Mouse (Mus musculus): ENCODE measurements around the gene Ggnbp2. TPM values are rescaled to one million over a fixed set of nuclear protein-coding genes. Genes with fewer than 3 reads are reported as not detected.

Ggnbp2 gene
- polyA plus RNA-seq (2015; fragmentation: Nextera tagmentation; extraction: Ambion mirVana), result 52.2 and 60.3 TPM in 2 replicates

DNA sequence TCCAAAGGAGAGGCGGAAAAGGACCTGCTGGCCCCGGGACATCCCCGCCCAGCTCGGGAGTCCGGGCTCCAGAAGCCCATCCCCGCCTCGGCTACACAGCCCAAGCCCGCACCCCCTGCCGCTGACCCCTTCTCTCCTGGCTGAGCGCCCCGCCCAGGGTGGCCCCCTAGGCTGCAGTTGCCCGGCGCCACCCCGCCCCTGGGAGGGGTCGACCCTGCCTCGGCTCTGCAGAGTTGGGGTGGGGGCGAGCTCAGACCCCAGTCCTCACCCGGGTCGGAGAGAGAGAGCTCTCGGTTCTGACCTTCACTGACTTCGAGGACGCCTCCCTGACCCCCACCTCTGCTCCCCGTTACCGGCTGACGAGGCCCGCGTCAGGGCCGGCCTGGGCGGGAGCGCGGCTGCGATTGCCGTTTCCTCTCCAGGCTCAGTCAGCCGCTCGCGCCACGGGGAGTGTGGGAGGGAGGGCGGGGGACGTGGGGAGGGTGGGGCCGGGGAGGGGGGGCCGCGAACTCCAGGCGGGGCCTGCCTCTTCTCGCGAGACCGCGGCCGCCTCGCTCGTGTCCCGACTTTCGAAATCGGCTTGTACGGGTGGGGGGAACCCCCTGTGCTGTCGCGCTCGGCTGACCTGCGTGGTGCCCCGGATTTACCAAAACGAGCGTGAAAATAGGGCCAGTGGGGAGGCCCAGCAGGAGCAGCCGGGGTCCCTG lies at the start of gene Ggnbp2:
Gene Ggnbp2, minus strand, starts transcription at position 481 of the 707 bp plus-strand sequence.
- ATAC-seq (ENCODE audit: insufficient read depth, low FRiP score), result peak; percentile 90
- H3K4me3 ChIP-seq (replicated peaks; ENCODE audit: low read length), result peak within 1 kb of the TSS; percentile 97
- peak within 1 kb of the TSS; percentile 90 for H3K4me2 ChIP-seq (ENCODE audit: low read depth, low read length)
- WGBS, result under 1% methylated on average over 50 of the region's 62 CpGs
- H3K9me3 ChIP-seq (replicated peaks; ENCODE audit: control insufficient read depth, low read length), result no peaks in the 10 kb centered on the region
- H3K27me3 ChIP-seq (ENCODE audit: control insufficient read depth, insufficient read depth, low read length), result no peaks in the 10 kb centered on the region
- peak within 1 kb of the TSS; percentile 100 for H3K27ac ChIP-seq (ENCODE audit: low read length)
- H3K4me1 ChIP-seq (ENCODE audit: control insufficient read depth, insufficient read depth, low read length), result peaks cover 13% of the 10 kb centered on the region; the same call in 1 of the 2 replicates
- H3K36me3 ChIP-seq (ENCODE audit: control insufficient read depth, insufficient read depth, low read length), result no peaks in the 10 kb centered on the region
- H3K9ac ChIP-seq (ENCODE audit: low read length), result peak within 1 kb of the TSS; percentile 97

DNA sequence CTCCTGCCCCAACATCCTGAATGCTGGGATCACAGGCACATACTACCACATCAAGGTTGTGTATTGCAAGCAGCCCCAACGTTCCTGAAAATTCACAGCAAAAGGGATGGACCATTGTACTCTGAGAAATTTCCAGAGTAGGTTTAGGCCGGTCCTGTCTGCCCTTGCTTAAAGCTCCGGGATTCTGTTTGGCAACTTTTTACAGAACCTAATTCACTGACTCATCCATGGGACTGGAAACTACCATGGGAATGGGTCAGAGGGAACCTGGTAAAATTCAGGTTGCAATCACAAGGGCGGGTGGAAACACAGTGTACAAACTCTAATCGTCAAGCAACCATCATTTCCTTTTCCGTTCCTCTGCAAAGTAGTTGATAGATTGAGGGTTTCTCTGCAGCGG lies 49.3 kb upstream of the Ggnbp2 start:
- no peak overlapping the region for H3K4me3 ChIP-seq (replicated peaks; ENCODE audit: low read length)
- no peaks in the 10 kb centered on the region for H3K27me3 ChIP-seq (ENCODE audit: control insufficient read depth, insufficient read depth, low read length)
- H3K4me1 ChIP-seq (ENCODE audit: control insufficient read depth, insufficient read depth, low read length), result peaks cover 8% of the 10 kb centered on the region; the same call in 1 of the 2 replicates
- H3K9me3 ChIP-seq (replicated peaks; ENCODE audit: control insufficient read depth, low read length), result no peaks in the 10 kb centered on the region
- H3K27ac ChIP-seq (ENCODE audit: low read length), result no peak overlapping the region
- ATAC-seq (ENCODE audit: insufficient read depth, low FRiP score), result no peak
- no peak overlapping the region for H3K4me2 ChIP-seq (ENCODE audit: low read depth, low read length)
- H3K9ac ChIP-seq (ENCODE audit: low read length), result no peak overlapping the region
- WGBS, result 58% methylated on average over 7 of the region's 7 CpGs
- no peaks in the 10 kb centered on the region for H3K36me3 ChIP-seq (ENCODE audit: control insufficient read depth, insufficient read depth, low read length)

DNA sequence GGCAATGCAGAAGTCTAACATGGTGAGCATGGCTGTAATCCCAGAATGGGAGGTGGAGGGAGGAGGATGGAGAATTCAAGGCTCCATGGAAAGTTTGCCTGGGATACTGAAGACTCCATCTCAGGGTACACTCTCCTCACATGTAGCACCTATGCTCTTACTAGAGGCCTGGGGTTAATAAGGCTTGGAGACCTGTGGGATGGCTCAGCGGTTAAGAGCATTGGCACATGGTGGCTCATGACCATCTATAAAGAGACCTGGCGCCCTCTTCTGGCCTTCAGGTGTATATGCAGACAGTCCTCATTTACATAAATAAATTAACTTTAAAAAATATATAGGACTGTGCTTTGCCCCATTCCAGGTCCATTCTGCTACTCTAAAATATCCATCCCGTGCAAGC lies 48.7 kb upstream of the Ggnbp2 start:
- ATAC-seq (ENCODE audit: insufficient read depth, low FRiP score), result no peak
- no peak overlapping the region for H3K4me3 ChIP-seq (replicated peaks; ENCODE audit: low read length)
- WGBS, result 57% methylated on average over 3 of the region's 3 CpGs

DNA sequence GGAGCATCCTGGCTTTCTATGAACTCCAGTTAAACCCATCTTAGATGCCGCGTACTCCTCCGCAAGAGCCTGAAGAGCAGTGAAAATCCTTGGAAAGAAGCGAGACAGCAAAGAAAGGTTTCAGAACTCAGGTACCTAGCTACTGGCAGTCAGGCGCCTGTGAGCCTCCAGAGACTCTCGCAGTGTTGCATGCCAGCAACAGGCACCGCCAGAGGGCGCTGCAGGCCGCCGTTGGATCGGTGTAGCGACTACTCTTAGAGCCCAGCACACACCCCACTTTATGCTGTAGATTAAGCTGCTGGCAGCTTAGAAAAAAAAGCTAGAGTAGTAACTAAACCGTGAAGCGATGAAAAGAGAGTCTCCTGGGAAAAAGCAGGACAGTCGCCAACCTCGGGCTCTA lies 47.8 kb upstream of the Ggnbp2 start:
- Histone ChIP-seq H3K27ac (ENCODE audit: low read length) (no peak overlapping the region), H3K4me3 (replicated peaks; ENCODE audit: low read length) (no peak overlapping the region), H3K9me3 (replicated peaks; ENCODE audit: control insufficient read depth, low read length) (no peaks in the 10 kb centered on the region), H3K4me2 (ENCODE audit: low read depth, low read length) (peak overlapping the region; percentile 32; the same call in 1 of the 2 replicates), H3K4me1 (ENCODE audit: control insufficient read depth, insufficient read depth, low read length) (peaks cover 9% of the 10 kb centered on the region; the same call in 1 of the 2 replicates), H3K27me3 (ENCODE audit: control insufficient read depth, insufficient read depth, low read length) (no peaks in the 10 kb centered on the region), H3K36me3 (ENCODE audit: control insufficient read depth, insufficient read depth, low read length) (no peaks in the 10 kb centered on the region), H3K9ac (ENCODE audit: low read length) (0 out of 2 replicates have a peak overlapping the region, but pooled peaks have one; percentile 5)
- ATAC-seq (ENCODE audit: insufficient read depth, low FRiP score), result peak; percentile 58; the same call in 1 of the 2 replicates
- WGBS, result 5% methylated on average over 16 of the region's 16 CpGs

More for the DNA sequence above, 48.7 kb upstream of the Ggnbp2 start:
- no peak overlapping the region for H3K9ac ChIP-seq (ENCODE audit: low read length)
- no peak overlapping the region for H3K4me2 ChIP-seq (ENCODE audit: low read depth, low read length)
- H3K4me1 ChIP-seq (ENCODE audit: control insufficient read depth, insufficient read depth, low read length), result peaks cover 9% of the 10 kb centered on the region; the same call in 1 of the 2 replicates
- H3K27me3 ChIP-seq (ENCODE audit: control insufficient read depth, insufficient read depth, low read length), result no peaks in the 10 kb centered on the region
- no peaks in the 10 kb centered on the region for H3K36me3 ChIP-seq (ENCODE audit: control insufficient read depth, insufficient read depth, low read length)
- no peaks in the 10 kb centered on the region for H3K9me3 ChIP-seq (replicated peaks; ENCODE audit: control insufficient read depth, low read length)
- no peak overlapping the region for H3K27ac ChIP-seq (ENCODE audit: low read length)

DNA sequence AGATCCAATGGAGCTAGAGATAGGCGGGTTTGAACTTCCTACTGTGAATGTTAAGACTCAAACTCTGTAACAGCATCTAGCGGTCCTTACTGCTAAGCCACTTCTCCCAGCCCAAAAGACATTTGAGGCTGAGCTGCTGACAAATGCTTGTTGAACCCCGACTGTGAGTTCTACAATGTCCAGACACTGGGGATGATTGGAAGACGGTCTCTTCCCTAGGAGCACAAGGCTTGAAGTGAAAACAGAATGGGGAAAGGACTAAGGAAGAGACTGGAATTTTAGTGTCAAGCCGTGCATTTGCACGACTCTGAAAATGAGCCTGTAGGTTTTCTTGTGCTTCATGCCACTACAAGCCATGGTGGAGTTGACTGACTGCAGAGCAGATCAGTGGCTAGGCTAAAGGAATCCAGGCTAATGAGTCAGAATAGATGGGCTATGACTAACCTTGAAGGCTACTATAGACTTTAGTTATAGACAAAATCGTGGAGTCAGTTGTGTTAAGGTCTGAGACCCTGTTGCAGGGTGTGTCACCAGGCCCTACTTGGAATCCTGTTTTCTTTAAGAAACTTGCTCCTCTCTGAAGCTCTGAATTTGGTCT lies 46.2 kb upstream of the Ggnbp2 start:
- ATAC-seq (ENCODE audit: insufficient read depth, low FRiP score), result no peak
- Histone ChIP-seq H3K36me3 (ENCODE audit: control insufficient read depth, insufficient read depth, low read length) (no peaks in the 10 kb centered on the region), H3K27ac (ENCODE audit: low read length) (no peak overlapping the region), H3K27me3 (ENCODE audit: control insufficient read depth, insufficient read depth, low read length) (no peaks in the 10 kb centered on the region), H3K9me3 (replicated peaks; ENCODE audit: control insufficient read depth, low read length) (no peaks in the 10 kb centered on the region), H3K4me1 (ENCODE audit: control insufficient read depth, insufficient read depth, low read length) (peaks cover 9% of the 10 kb centered on the region; the same call in 1 of the 2 replicates), H3K4me2 (ENCODE audit: low read depth, low read length) (peak overlapping the region; percentile 58), H3K4me3 (replicated peaks; ENCODE audit: low read length) (peak overlapping the region; percentile 79), H3K9ac (ENCODE audit: low read length) (peak overlapping the region; percentile 63)
- 61% methylated on average over 7 of the region's 7 CpGs for WGBS

DNA sequence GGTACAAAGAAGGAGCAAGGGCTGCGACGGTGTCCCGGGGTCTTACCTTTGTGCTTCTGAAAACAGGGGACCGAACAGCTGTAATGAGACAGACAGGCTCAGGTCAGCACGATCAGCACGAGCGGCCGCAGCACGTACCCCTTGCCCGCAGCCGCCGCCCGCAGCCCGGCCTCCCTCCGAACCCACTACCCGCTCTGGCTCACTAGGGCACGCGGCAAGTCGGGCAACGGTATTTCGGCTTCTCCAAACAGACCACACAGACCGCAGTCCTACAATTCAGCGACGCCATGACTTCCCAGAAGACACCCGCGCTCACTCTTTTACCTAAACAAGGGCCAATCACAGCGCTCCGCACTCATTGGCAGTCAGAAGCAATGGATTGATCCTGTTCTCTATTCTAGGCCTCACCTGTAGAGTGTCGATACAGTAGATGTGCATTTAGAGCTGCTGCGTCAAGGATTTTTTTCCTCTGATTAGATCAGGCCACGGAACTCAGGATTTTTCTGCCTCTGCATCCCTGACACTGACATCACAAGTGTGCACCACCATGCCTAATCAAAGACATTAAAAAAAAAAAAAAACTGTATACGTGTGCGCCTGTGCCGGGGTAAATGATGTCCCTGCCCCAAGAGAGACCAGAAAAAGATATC lies 45.6 kb upstream of the Ggnbp2 start, which contains the start of gene Znhit3:
Gene Znhit3, minus strand, starts transcription at position 314 of the 650 bp plus-strand sequence.
- Histone ChIP-seq H3K36me3 (ENCODE audit: control insufficient read depth, insufficient read depth, low read length) (no peaks in the 10 kb centered on the region), H3K27me3 (ENCODE audit: control insufficient read depth, insufficient read depth, low read length) (no peaks in the 10 kb centered on the region), H3K27ac (ENCODE audit: low read length) (no peak within 1 kb of the TSS), H3K4me1 (ENCODE audit: control insufficient read depth, insufficient read depth, low read length) (peaks cover 9% of the 10 kb centered on the region; the same call in 1 of the 2 replicates), H3K4me3 (replicated peaks; ENCODE audit: low read length) (peak within 1 kb of the TSS; percentile 79), H3K9me3 (replicated peaks; ENCODE audit: control insufficient read depth, low read length) (no peaks in the 10 kb centered on the region), H3K4me2 (ENCODE audit: low read depth, low read length) (peak within 1 kb of the TSS; percentile 73), H3K9ac (ENCODE audit: low read length) (peak within 1 kb of the TSS; percentile 86)
- ATAC-seq (ENCODE audit: insufficient read depth, low FRiP score), result peak; percentile 86
- WGBS, result 3% methylated on average over 34 of the region's 34 CpGs

DNA sequence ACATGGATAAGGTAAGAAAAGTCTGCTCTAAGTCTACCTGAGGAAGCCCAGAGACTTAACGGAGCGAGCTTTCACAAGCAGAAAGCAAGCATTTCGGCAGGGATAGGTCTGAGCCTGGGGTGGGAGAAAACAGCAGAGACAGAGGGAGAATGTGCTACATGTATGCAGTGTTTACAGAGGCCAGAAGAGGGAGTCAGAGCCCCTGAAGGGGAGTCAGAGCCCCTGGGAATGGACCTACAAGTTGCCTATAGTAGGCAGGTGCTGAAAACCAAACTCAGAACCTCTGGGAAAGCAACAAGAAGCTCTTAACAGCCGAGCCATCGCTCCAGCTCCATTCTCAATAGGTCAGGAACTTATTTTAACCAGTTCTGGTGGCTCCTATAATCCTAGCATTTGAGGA lies 44.1 kb upstream of the Ggnbp2 start:
- Histone ChIP-seq H3K27me3 (ENCODE audit: control insufficient read depth, insufficient read depth, low read length) (no peaks in the 10 kb centered on the region), H3K9me3 (replicated peaks; ENCODE audit: control insufficient read depth, low read length) (no peaks in the 10 kb centered on the region), H3K4me3 (replicated peaks; ENCODE audit: low read length) (no peak overlapping the region), H3K36me3 (ENCODE audit: control insufficient read depth, insufficient read depth, low read length) (no peaks in the 10 kb centered on the region), H3K9ac (ENCODE audit: low read length) (no peak overlapping the region), H3K4me2 (ENCODE audit: low read depth, low read length) (no peak overlapping the region), H3K27ac (ENCODE audit: low read length) (no peak overlapping the region), H3K4me1 (ENCODE audit: control insufficient read depth, insufficient read depth, low read length) (peaks cover 9% of the 10 kb centered on the region; the same call in 1 of the 2 replicates)
- no peak for ATAC-seq (ENCODE audit: insufficient read depth, low FRiP score)
- 79% methylated on average over 5 of the region's 5 CpGs for WGBS

DNA sequence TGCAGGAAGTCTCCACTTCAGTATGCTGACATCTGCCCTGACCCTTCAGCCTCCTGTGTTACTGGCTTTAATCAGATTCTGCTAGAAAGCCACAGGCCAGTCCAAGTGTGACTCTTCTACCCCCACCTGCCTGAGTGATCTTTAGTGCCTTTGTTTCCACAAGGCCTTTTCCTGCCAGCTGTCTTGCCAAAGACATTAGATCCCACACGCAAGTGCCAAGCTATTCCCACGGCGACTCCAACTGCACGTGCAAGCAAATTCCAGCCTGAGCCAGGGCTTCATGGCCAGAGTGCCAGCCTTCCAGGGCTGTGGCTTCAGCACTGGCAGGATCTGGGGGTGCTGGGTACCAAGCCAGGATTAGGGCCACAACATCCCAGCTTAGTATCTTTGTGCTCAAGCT lies 39.8 kb upstream of the Ggnbp2 start:
- ATAC-seq (ENCODE audit: insufficient read depth, low FRiP score), result no peak
- WGBS, result 81% methylated on average over 4 of the region's 4 CpGs
- Histone ChIP-seq H3K9ac (ENCODE audit: low read length) (no peak overlapping the region), H3K27ac (ENCODE audit: low read length) (no peak overlapping the region), H3K9me3 (replicated peaks; ENCODE audit: control insufficient read depth, low read length) (no peaks in the 10 kb centered on the region), H3K4me1 (ENCODE audit: control insufficient read depth, insufficient read depth, low read length) (0 out of 2 replicates have a peak, but pooled peaks cover 6% of the 10 kb centered on the region), H3K27me3 (ENCODE audit: control insufficient read depth, insufficient read depth, low read length) (no peaks in the 10 kb centered on the region), H3K4me3 (replicated peaks; ENCODE audit: low read length) (no peak overlapping the region), H3K4me2 (ENCODE audit: low read depth, low read length) (no peak overlapping the region), H3K36me3 (ENCODE audit: control insufficient read depth, insufficient read depth, low read length) (peaks cover 6% of the 10 kb centered on the region; the same call in 1 of the 2 replicates)

Measured in stomach, embryonic 16.5 days (tissue).